8 mouse cellular contexts compared by ENCODE assay signal in genomic region chr6:17064936-17065790, GRCm38 (mm10). TPM values are rescaled to one million over a fixed set of nuclear protein-coding genes. Genes with fewer than 3 reads are reported as not detected.
A peak's percentile ranks its signal among the peaks of the same experiment; 100 is the strongest.
DNase-seq lines count a peak whose midpoint lies in the region; ATAC-seq lines count a peak whose summit lies in the region.

Gene Tes (plus strand): TSS chr6:17065149.

- H3K9me3 ChIP-seq in hindbrain, embryonic 13.5 days = no peaks in the 10 kb centered on the region

- H3K27ac ChIP-seq in hindbrain, embryonic 13.5 days = peak within 1 kb of the TSS; percentile 58

- DNase-seq in NIH3T3 (ENCODE audit: low read depth) = peak; percentile 84
- DNase-seq in cerebellum, adult 9-11 months = peak; percentile 29
- peak; percentile 26 to 39 for DNase-seq in frontal cortex, postnatal 25 days (ENCODE audit: low spot score in 2 of 2)
- peak; percentile 29 to 31 for DNase-seq in layer of hippocampus, postnatal 25 days (ENCODE audit: extremely low spot score in 1 of 2, low spot score in 1 of 2)
- DNase-seq in lung, postnatal 14 days = peak; percentile 85
- DNase-seq in ovary, postnatal 14 days (ENCODE audit: low spot score) = peak; percentile 47
- peak; percentile 92 for DNase-seq in thymus, postnatal 14 days

- H3K27me3 ChIP-seq in hindbrain, embryonic 13.5 days = 0 out of 2 replicates have a peak, but pooled peaks cover 3% of the 10 kb centered on the region

- H3K4me1 ChIP-seq in hindbrain, embryonic 13.5 days (replicated peaks) = peaks cover 23% of the 10 kb centered on the region

- H3K36me3 ChIP-seq in hindbrain, embryonic 13.5 days = no peaks in the 10 kb centered on the region

- peak within 1 kb of the TSS; percentile 74 for H3K4me3 ChIP-seq in hindbrain, embryonic 13.5 days

- WGBS in hindbrain, embryonic 13.5 days = under 1% methylated on average over 63 of the region's 63 CpGs

- peak within 1 kb of the TSS; percentile 80 for H3K4me2 ChIP-seq in hindbrain, embryonic 13.5 days

- peak within 1 kb of the TSS; percentile 89 for H3K9ac ChIP-seq in hindbrain, embryonic 13.5 days

- ATAC-seq in hindbrain, embryonic 13.5 days (ENCODE audit: low FRiP score) = peak; percentile 97

RNA-seq across cellular contexts. Expression of gene Tes, which starts in this region (rescaled TPM):
- 55.7 and 56.8 TPM in 2 replicates for polyA plus RNA-seq in hindbrain, embryonic 13.5 days (2015; fragmentation: Nextera tagmentation; extraction: Ambion mirVana)
- total RNA-seq in layer of hippocampus, postnatal 25 days (2021) = 1 to 10 TPM; 2.4 to 2.9 TPM

Comparison
In these comparisons a context has a peak if more than half of its experiments do, and no peak if none do; other contexts are left out.
1. Peak in every context shown above with its lines: DNase-seq, ATAC-seq, H3K4me3 ChIP-seq and H3K27ac ChIP-seq.
2. DNase-seq: peak in every context shown above with its lines; median percentile 92 in thymus, postnatal 14 days; 85 in lung, postnatal 14 days; 84 in NIH3T3; 47 in ovary, postnatal 14 days; 32 in frontal cortex, postnatal 25 days; 30 in layer of hippocampus, postnatal 25 days; 29 in cerebellum, adult 9-11 months.